Mouse (Mus musculus): ENCODE data around the gene Gm42906. TPM values are rescaled to one million over a fixed set of nuclear protein-coding genes. Genes with fewer than 3 reads are reported as not detected.

The Gm42906 gene
- total RNA-seq, 1 experiment = not detected

- Histone ChIP-seq H3K27ac (ENCODE audit: insufficient read depth, low read depth, low read length, poor library complexity, severe bottlenecking) (no peak overlapping the region), H3K36me3 (ENCODE audit: control insufficient read depth, insufficient read depth, low read length, poor library complexity, severe bottlenecking) (no peaks in the 10 kb centered on the region), H3K9ac (ENCODE audit: insufficient read depth, low read depth, low read length, poor library complexity, severe bottlenecking) (no peak overlapping the region), H3K4me3 (ENCODE audit: insufficient read depth in 1 of 2, low read depth in 1 of 2, low read length in 2 of 2, poor library complexity in 1 of 2, severe bottlenecking in 1 of 2) (no peak overlapping the region), H3K4me1 (ENCODE audit: control insufficient read depth in 2 of 2, insufficient read depth in 2 of 2, low read length in 2 of 2, poor library complexity in 1 of 2) (no peaks in the 10 kb centered on the region), H3K9me3 (ENCODE audit: control insufficient read depth, insufficient read depth, low read depth, low read length) (no peaks in the 10 kb centered on the region)
- no peak for TF ChIP-seq ZNF384 (IDR thresholded peaks at IDR 0.05; ENCODE audit: low read depth, low read length)
- no peak for TF ChIP-seq CHD2 (IDR thresholded peaks at IDR 0.05; ENCODE audit: low read depth, low read length)
- TF ChIP-seq ZC3H11A (IDR thresholded peaks at IDR 0.05; ENCODE audit: borderline replicate concordance, low read depth, low read length) = no peak
- TF ChIP-seq HCFC1 (IDR thresholded peaks at IDR 0.05; ENCODE audit: borderline replicate concordance, insufficient read depth, low read length) = no peak
- TF ChIP-seq MAFK (IDR thresholded peaks at IDR 0.05; ENCODE audit: insufficient read depth, low read depth, low read length) = no peak
- in situ Hi-C loops (cut with MboI; ENCODE audit: low sequenced_read_pairs in 2 of 2, unreplicated experiment in 2 of 2) = no loop called here
- DNase-seq (ENCODE audit: low read depth, low spot score) = no peak
Observed at GRCm38 (mm10) chr5:151344737-151345136, 83.2 kb downstream of the Gm42906 start.

GRCm38 (mm10) chr5:151333686-151334085 lies 94.3 kb downstream of the Gm42906 start:
- H3K27ac ChIP-seq (ENCODE audit: insufficient read depth, low read depth, low read length, poor library complexity, severe bottlenecking) = no peak overlapping the region
- TF ChIP-seq CHD2 (IDR thresholded peaks at IDR 0.05; ENCODE audit: low read depth, low read length) (no peak), ZC3H11A (IDR thresholded peaks at IDR 0.05; ENCODE audit: borderline replicate concordance, low read depth, low read length) (no peak), HCFC1 (IDR thresholded peaks at IDR 0.05; ENCODE audit: borderline replicate concordance, insufficient read depth, low read length) (no peak), MAFK (IDR thresholded peaks at IDR 0.05; ENCODE audit: insufficient read depth, low read depth, low read length) (no peak), ZNF384 (IDR thresholded peaks at IDR 0.05; ENCODE audit: low read depth, low read length) (no peak)

GRCm38 (mm10) chr5:151333191-151333594 lies 94.8 kb downstream of the Gm42906 start:
- Histone ChIP-seq H3K9me3 (ENCODE audit: control insufficient read depth, insufficient read depth, low read depth, low read length) (no peaks in the 10 kb centered on the region), H3K9ac (ENCODE audit: insufficient read depth, low read depth, low read length, poor library complexity, severe bottlenecking) (no peak overlapping the region), H3K27ac (ENCODE audit: insufficient read depth, low read depth, low read length, poor library complexity, severe bottlenecking) (no peak overlapping the region), H3K4me1 (ENCODE audit: control insufficient read depth in 2 of 2, insufficient read depth in 2 of 2, low read length in 2 of 2, poor library complexity in 1 of 2) (no peaks in the 10 kb centered on the region), H3K4me3 (ENCODE audit: insufficient read depth in 1 of 2, low read depth in 1 of 2, low read length in 2 of 2, poor library complexity in 1 of 2, severe bottlenecking in 1 of 2) (no peak overlapping the region), H3K36me3 (ENCODE audit: control insufficient read depth, insufficient read depth, low read length, poor library complexity, severe bottlenecking) (no peaks in the 10 kb centered on the region)
- no peak for DNase-seq (ENCODE audit: low read depth, low spot score)
- TF ChIP-seq HCFC1 (IDR thresholded peaks at IDR 0.05; ENCODE audit: borderline replicate concordance, insufficient read depth, low read length) = no peak
- in situ Hi-C loops (cut with MboI; ENCODE audit: low sequenced_read_pairs in 2 of 2, unreplicated experiment in 2 of 2) = no loop called here

More at GRCm38 (mm10) chr5:151333686-151334085, 94.3 kb downstream of the Gm42906 start:
- Histone ChIP-seq H3K9ac (ENCODE audit: insufficient read depth, low read depth, low read length, poor library complexity, severe bottlenecking) (no peak overlapping the region), H3K36me3 (ENCODE audit: control insufficient read depth, insufficient read depth, low read length, poor library complexity, severe bottlenecking) (no peaks in the 10 kb centered on the region), H3K4me1 (ENCODE audit: control insufficient read depth in 2 of 2, insufficient read depth in 2 of 2, low read length in 2 of 2, poor library complexity in 1 of 2) (no peaks in the 10 kb centered on the region), H3K9me3 (ENCODE audit: control insufficient read depth, insufficient read depth, low read depth, low read length) (no peaks in the 10 kb centered on the region), H3K4me3 (ENCODE audit: insufficient read depth in 1 of 2, low read depth in 1 of 2, low read length in 2 of 2, poor library complexity in 1 of 2, severe bottlenecking in 1 of 2) (no peak overlapping the region)
- DNase-seq (ENCODE audit: low read depth, low spot score) = no peak
- in situ Hi-C loops (cut with MboI; ENCODE audit: low sequenced_read_pairs in 2 of 2, unreplicated experiment in 2 of 2) = no loop called here

GRCm38 (mm10) chr5:151315804-151316597 lies 112.0 kb downstream of the Gm42906 start:
- no peak for TF ChIP-seq ZNF384 (IDR thresholded peaks at IDR 0.05; ENCODE audit: low read depth, low read length)
- TF ChIP-seq CHD2 (IDR thresholded peaks at IDR 0.05; ENCODE audit: low read depth, low read length) = no peak
- TF ChIP-seq HCFC1 (IDR thresholded peaks at IDR 0.05; ENCODE audit: borderline replicate concordance, insufficient read depth, low read length) = no peak
- TF ChIP-seq ZC3H11A (IDR thresholded peaks at IDR 0.05; ENCODE audit: borderline replicate concordance, low read depth, low read length) = no peak
- no peak for TF ChIP-seq MAFK (IDR thresholded peaks at IDR 0.05; ENCODE audit: insufficient read depth, low read depth, low read length)
- no peaks in the 10 kb centered on the region for H3K4me1 ChIP-seq (ENCODE audit: control insufficient read depth in 2 of 2, insufficient read depth in 2 of 2, low read length in 2 of 2, poor library complexity in 1 of 2)
- no peak overlapping the region for H3K27ac ChIP-seq (ENCODE audit: insufficient read depth, low read depth, low read length, poor library complexity, severe bottlenecking)
- in situ Hi-C loops (cut with MboI; ENCODE audit: low sequenced_read_pairs in 2 of 2, unreplicated experiment in 2 of 2) = no loop called here
- no peak overlapping the region for H3K9ac ChIP-seq (ENCODE audit: insufficient read depth, low read depth, low read length, poor library complexity, severe bottlenecking)
- DNase-seq (ENCODE audit: low read depth, low spot score) = no peak
- H3K36me3 ChIP-seq (ENCODE audit: control insufficient read depth, insufficient read depth, low read length, poor library complexity, severe bottlenecking) = no peaks in the 10 kb centered on the region
- no peak overlapping the region for H3K4me3 ChIP-seq (ENCODE audit: insufficient read depth in 1 of 2, low read depth in 1 of 2, low read length in 2 of 2, poor library complexity in 1 of 2, severe bottlenecking in 1 of 2)
- no peaks in the 10 kb centered on the region for H3K9me3 ChIP-seq (ENCODE audit: control insufficient read depth, insufficient read depth, low read depth, low read length)

Measured in ES-E14 (cell line).